Mouse (Mus musculus) spleen, adult 2 months (tissue): Measurements from ENCODE around the gene Wnt5b. TPM values are rescaled to one million over a fixed set of nuclear protein-coding genes. Genes with fewer than 3 reads are reported as not detected.

Experiments
- DNase-seq, 2 experiments: peaks; one replicate each; pipeline versions ENCODE4 v3.0.0 to v3.0.0-alpha.2; 2012 to 2021; ENCODE audit warnings: low spot score in 2 of 2, low read depth in 1 of 2
- H3K27ac ChIP-seq: fragments of 200-500 bp; 2 replicates; pipeline ENCODE4 v1.5.1; 2012; ENCODE audit warnings: low read length, inconsistent platforms; ENCODE audit not compliant: insufficient read depth
- H3K27me3 ChIP-seq: fragments of 200-500 bp; 2 replicates; pipeline ENCODE4 v1.6.1; 2012; ENCODE audit warnings: mild to moderate bottlenecking, moderate library complexity, low read length, inconsistent platforms; ENCODE audit not compliant: control insufficient read depth, insufficient read depth
- H3K36me3 ChIP-seq: fragments of 200-500 bp; 2 replicates; pipeline ENCODE4 v1.6.1; 2012; ENCODE audit warnings: mild to moderate bottlenecking, low read length, inconsistent platforms; ENCODE audit not compliant: control insufficient read depth, insufficient read depth
- H3K4me1 ChIP-seq: fragments of 200-500 bp; 2 replicates; pipeline ENCODE4 v1.6.1; 2011; ENCODE audit warnings: inconsistent platforms; ENCODE audit not compliant: control insufficient read depth, insufficient read depth, insufficient read length
- H3K4me3 ChIP-seq: fragments of 200-500 bp; 2 replicates; pipeline ENCODE4 v1.5.1; 2011; ENCODE audit warnings: mild to moderate bottlenecking, inconsistent platforms; ENCODE audit not compliant: insufficient read depth, insufficient read length; ENCODE audit errors: extremely low read depth
- CTCF ChIP-seq: fragments of 200-500 bp; IDR thresholded peaks from 2 replicates; pipeline ENCODE4 v1.5.1; 2011; ENCODE audit warnings: mild to moderate bottlenecking, inconsistent platforms; ENCODE audit not compliant: insufficient read depth, insufficient read length, insufficient replicate concordance; ENCODE audit errors: extremely low read depth
- POLR2A ChIP-seq: fragments of 200-500 bp; IDR thresholded peaks from 2 replicates; pipeline ENCODE4 v1.6.1; 2011; ENCODE audit warnings: low read depth, low read length, inconsistent platforms
- WGBS: fragments of 180-500 bp; shearing (Covaris S2); methylation state at CpG from one replicate; pipeline ENCODE4 v1.1.7; 2018; 5-methylcytosine and 5-hydroxymethylcytosine counted together
- polyA plus RNA-seq: library from polyadenylated mRNA; depleted of rRNA; stranded (reverse); fragments of >200 nt; gene quantifications from 2 replicates; pipeline ENCODE4 v1.2.3, GENCODE M21; 2012

Gene Wnt5b
- polyA plus RNA-seq, 1 experiment = 1.3 TPM

- Histone ChIP-seq H3K36me3 (no peaks in the 10 kb centered on the region), H3K27ac (no peak overlapping the region), H3K4me1 (no peaks in the 10 kb centered on the region), H3K4me3 (no peak overlapping the region), H3K27me3 (no peaks in the 10 kb centered on the region)
- TF ChIP-seq POLR2A = no peak
- peak; percentile 43; the same call in 1 of the 2 replicates for TF ChIP-seq CTCF
- 33% methylated on average over 2 of the region's 2 CpGs for WGBS
- peak in 1 of 2 experiments; percentile 35 for DNase-seq
Measured at GRCm38 (mm10) chr6:119430508-119430907, 113.6 kb downstream of the Wnt5b start.

GRCm38 (mm10) chr6:119429311-119429710 lies 114.8 kb downstream of the Wnt5b start:
- WGBS = 88% methylated on average over 13 of the region's 13 CpGs
- Histone ChIP-seq H3K4me1 (no peaks in the 10 kb centered on the region), H3K36me3 (no peaks in the 10 kb centered on the region), H3K27ac (no peak overlapping the region), H3K27me3 (no peaks in the 10 kb centered on the region), H3K4me3 (no peak overlapping the region)
- no peak for DNase-seq
- TF ChIP-seq POLR2A (no peak), CTCF (no peak)

- TF ChIP-seq POLR2A (no peak), CTCF (no peak)
Measured at GRCm38 (mm10) chr6:119428611-119429010, 115.5 kb downstream of the Wnt5b start.

GRCm38 (mm10) chr6:119421001-119421400 lies 123.1 kb downstream of the Wnt5b start:
- no peak for TF ChIP-seq CTCF
- no peak for TF ChIP-seq POLR2A
- 88% methylated on average over 4 of the region's 4 CpGs for WGBS
- no peaks in the 10 kb centered on the region for H3K4me1 ChIP-seq
- DNase-seq = no peak
- H3K27me3 ChIP-seq = no peaks in the 10 kb centered on the region
- no peak overlapping the region for H3K4me3 ChIP-seq
- no peak overlapping the region for H3K27ac ChIP-seq
- H3K36me3 ChIP-seq = no peaks in the 10 kb centered on the region

More at GRCm38 (mm10) chr6:119428611-119429010, 115.5 kb downstream of the Wnt5b start:
- peak in 1 of 2 experiments; percentile 24 for DNase-seq
- WGBS = 83% methylated on average over 3 of the region's 3 CpGs
- Histone ChIP-seq H3K4me3 (no peak overlapping the region), H3K36me3 (no peaks in the 10 kb centered on the region), H3K27ac (no peak overlapping the region), H3K4me1 (no peaks in the 10 kb centered on the region), H3K27me3 (no peaks in the 10 kb centered on the region)

- H3K4me1 ChIP-seq = no peaks in the 10 kb centered on the region
- H3K4me3 ChIP-seq = no peak overlapping the region
- H3K36me3 ChIP-seq = no peaks in the 10 kb centered on the region
- 92% methylated on average over 5 of the region's 5 CpGs for WGBS
- TF ChIP-seq POLR2A (no peak), CTCF (no peak)
- H3K27me3 ChIP-seq = no peaks in the 10 kb centered on the region
- no peak for DNase-seq
- no peak overlapping the region for H3K27ac ChIP-seq
Measured at GRCm38 (mm10) chr6:119420357-119420756, 123.8 kb downstream of the Wnt5b start.

GRCm38 (mm10) chr6:119419412-119419811 lies 124.7 kb downstream of the Wnt5b start:
- TF ChIP-seq CTCF = no peak
- no peak for TF ChIP-seq POLR2A
- H3K36me3 ChIP-seq = no peaks in the 10 kb centered on the region
- WGBS = 95% methylated on average over 7 of the region's 7 CpGs
- H3K27me3 ChIP-seq = no peaks in the 10 kb centered on the region
- H3K27ac ChIP-seq = no peak overlapping the region
- H3K4me1 ChIP-seq = no peaks in the 10 kb centered on the region
- H3K4me3 ChIP-seq = no peak overlapping the region
- DNase-seq = no peak

- H3K27me3 ChIP-seq = no peaks in the 10 kb centered on the region
- no peaks in the 10 kb centered on the region for H3K4me1 ChIP-seq
- H3K27ac ChIP-seq = no peak overlapping the region
- no peak for DNase-seq
- no peak overlapping the region for H3K4me3 ChIP-seq
- H3K36me3 ChIP-seq = no peaks in the 10 kb centered on the region
- 88% methylated on average over 7 of the region's 7 CpGs for WGBS
- no peak for TF ChIP-seq POLR2A
- TF ChIP-seq CTCF = no peak
Measured at GRCm38 (mm10) chr6:119418392-119419251, 125.5 kb downstream of the Wnt5b start.
